Mouse (Mus musculus): ENCODE measurements around the gene Cish.

The Cish gene

GRCm38 (mm10) chr9:107296016-107296040 lies at the start of gene Cish:
Gene Cish (plus strand): TSS chr9:107296026.
- DNase-seq: no peak

DNA sequence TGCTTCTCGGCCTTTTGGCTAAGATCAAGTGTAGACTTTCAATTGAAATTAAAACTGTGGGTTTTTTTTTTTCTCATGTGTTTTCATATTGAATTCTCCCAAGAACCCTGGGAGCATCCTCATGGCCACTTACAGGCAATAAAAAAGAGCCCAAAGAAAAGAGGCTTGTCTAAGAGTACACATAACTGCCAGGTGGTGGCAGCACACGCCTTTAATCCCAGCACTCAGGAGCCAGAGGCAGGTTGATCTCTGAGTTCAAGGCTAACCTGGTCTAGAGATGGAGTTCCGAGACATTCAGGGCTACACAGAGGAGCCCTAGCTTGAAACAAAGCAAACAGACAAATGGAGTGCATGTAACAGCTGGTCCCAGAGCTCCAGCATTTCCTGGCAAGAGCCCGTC lies 49.7 kb upstream of the Cish start:
- peak; percentile 53 for DNase-seq

DNA sequence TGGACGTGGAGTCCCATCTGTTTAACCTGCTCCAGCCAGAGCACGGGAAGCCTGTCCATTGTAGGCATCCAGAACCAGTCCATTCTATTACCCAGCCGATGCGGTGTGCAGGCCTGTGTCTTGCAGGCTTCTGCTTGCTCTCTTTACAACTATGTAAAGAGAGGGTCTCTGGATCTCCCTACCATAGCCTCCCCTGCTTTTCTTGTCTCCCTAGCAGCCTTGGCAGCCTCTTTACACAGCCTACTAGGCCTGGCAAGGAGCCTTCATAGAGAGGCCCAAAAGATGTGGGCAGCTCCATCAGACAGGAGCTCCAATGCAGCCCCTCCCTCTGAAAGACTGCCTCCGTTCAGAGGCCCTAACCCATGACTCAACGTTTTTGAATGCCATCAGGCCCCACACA lies 46.7 kb upstream of the Cish start:
- DNase-seq: no peak

DNA sequence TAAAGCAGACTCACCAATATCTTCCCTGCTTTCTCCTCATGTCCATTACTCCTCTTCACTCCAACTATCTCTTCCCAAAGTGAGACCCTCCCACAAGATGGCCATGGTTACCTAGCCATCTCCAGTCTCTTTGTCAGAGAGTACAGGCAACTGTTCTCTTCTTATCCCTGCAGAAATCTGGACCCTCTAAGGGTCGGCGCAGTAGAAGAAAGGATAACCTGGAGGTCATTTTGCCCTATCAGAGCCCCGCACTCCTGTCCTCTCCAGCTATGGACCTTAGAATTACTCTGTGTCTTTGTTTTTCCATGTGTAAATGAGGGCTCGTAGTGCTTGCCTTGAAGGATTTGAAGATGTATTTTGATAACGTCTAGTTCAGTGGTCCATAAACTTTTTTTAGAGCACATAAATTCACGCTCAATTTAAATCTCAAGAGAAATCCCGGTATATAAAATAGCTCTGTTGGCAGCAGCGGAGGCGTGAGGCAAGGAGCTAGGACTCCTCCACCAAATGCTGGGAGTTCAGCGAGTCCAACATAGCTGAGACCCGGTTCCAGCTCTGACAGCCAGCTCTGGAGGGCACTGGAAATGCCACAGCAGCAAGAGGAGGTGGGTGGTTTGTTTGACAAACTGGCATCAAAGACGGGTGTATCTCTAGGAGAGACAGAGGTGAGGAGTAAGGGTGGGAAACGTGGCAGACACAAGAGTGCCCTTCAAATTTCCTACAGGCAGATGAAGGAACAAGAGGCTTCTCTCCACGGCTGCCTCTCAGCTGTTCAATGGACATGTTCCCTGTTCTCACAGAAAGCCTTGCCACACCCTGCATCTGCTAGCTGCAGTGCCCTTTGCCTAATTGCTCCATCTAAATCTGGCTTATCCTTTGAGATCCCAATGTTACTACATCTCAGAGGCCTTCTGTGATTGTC lies 45.1 kb upstream of the Cish start:
- no peak for DNase-seq

- no peak for DNase-seq
Measured at GRCm38 (mm10) chr9:107252164-107252563, 43.7 kb upstream of the Cish start.

DNA sequence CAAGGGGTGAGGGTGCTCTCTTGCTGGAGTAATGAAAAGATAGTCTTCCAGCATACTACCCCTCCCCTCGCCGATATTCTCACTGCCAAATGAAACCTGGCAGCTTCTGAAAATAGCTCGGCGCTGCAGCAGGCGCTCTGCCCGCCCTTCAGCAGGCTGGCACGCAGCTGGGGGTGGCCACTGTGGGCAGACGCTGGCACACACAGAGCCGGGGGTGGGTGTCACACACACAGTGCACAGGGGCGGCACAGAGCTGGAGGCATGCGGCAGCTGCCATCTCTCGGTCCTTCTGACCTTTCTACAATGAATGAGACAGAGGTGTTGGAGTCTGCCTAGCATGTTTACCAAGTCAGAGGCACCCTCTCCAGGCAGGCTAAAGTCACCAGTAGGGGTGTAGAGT lies 41.4 kb upstream of the Cish start:
- DNase-seq: no peak

- DNase-seq: no peak
Measured at GRCm38 (mm10) chr9:107254925-107255324, 40.9 kb upstream of the Cish start.

- DNase-seq: no peak
Measured at GRCm38 (mm10) chr9:107255596-107255995, 40.2 kb upstream of the Cish start.

- no peak for DNase-seq
Measured at GRCm38 (mm10) chr9:107259571-107259970, 36.3 kb upstream of the Cish start.

- no peak for DNase-seq
Measured at GRCm38 (mm10) chr9:107260429-107260828, 35.4 kb upstream of the Cish start.

- DNase-seq: no peak
Measured at GRCm38 (mm10) chr9:107260836-107261235, 35.0 kb upstream of the Cish start.

DNA sequence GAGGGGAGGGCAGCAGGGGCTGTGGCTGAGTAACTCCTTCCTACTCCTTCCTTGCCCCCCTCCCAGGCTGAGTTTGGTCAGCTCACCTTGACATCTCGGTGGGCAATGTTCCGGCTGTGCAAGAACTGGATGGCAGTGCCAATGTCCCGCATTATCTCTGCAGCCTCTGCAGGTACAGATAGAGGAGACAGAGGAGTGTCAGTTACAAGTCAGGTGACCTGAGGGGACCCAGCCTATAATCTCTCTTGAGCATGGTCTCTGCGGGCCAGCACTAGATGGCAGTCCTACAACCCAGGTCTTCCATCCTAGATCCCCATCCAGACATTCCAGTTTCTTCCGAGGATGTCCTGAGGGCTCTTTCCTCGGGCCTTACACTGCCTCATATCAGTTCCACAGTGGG lies 34.0 kb upstream of the Cish start:
- DNase-seq: no peak

- no peak for DNase-seq
Measured at GRCm38 (mm10) chr9:107262375-107262774, 33.5 kb upstream of the Cish start.

- DNase-seq: no peak
Measured at GRCm38 (mm10) chr9:107263912-107264311, 31.9 kb upstream of the Cish start.

GRCm38 (mm10) chr9:107264731-107265130 lies 31.1 kb upstream of the Cish start:
- DNase-seq: no peak

GRCm38 (mm10) chr9:107267028-107267427 lies 28.8 kb upstream of the Cish start:
- DNase-seq: no peak

- no peak for DNase-seq
Measured at GRCm38 (mm10) chr9:107267721-107268402, 28.0 kb upstream of the Cish start.

- no peak for DNase-seq
Measured at GRCm38 (mm10) chr9:107269772-107270171, 26.1 kb upstream of the Cish start.

DNA sequence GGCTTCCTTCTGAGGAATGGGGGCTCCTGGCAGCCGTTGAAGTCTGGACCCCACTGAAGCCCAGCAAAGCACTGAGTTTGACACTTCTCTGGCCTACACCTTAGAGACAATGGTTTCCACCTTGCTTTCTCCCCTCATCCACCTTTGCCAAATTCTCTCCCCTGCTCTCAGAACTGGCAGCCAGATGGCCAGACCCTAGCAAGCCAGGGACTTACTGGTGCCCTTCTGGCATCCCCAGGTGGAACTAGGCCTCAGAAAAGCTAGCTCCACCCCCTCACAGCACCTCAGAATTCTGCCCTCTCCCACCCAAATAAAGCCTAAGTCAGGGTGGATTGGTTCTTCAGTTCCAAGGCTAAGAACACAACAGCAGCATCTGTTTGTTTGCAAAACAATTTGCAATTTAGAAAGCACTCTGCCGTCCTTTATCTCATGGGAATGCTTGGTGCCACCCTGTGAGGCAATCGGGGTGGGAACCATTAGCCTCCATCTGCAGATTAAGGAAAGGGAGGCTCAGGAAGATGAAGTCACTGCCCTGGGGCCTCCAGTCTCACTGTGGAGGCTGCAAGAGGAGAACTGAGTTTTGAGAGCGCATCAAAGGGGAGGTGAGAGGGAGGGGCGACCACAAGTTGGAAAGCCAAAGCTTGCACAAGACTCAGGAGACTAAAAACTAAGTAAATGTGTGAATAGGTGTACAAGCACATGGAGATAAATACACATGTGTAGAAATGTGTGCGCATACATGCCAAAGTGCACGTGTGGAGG lies 24.5 kb upstream of the Cish start:
- DNase-seq: no peak

GRCm38 (mm10) chr9:107272284-107272683 lies 23.5 kb upstream of the Cish start:
- no peak for DNase-seq

DNA sequence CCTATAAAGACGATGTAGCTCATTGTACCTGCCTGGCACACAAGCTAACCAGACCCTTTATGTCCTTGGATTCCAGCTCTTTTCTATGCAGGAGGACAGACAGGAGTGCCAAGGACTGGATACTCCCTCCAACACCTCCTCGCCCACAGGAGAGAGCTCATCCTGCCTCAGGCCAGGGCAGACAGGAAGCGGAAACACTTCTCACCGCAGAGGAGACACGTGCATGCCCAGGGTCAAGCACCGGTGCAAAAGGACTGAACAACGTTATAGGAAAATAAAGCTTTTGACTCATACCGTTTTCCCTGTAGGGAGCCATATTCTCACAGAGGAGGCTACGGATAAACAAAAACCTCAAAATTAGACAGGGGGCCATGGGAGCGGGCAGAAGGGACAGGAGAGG lies 22.6 kb upstream of the Cish start:
- no peak for DNase-seq

GRCm38 (mm10) chr9:107274751-107275150 lies 21.1 kb upstream of the Cish start:
- DNase-seq: no peak

GRCm38 (mm10) chr9:107275710-107276109 lies 20.1 kb upstream of the Cish start:
- no peak for DNase-seq

DNA sequence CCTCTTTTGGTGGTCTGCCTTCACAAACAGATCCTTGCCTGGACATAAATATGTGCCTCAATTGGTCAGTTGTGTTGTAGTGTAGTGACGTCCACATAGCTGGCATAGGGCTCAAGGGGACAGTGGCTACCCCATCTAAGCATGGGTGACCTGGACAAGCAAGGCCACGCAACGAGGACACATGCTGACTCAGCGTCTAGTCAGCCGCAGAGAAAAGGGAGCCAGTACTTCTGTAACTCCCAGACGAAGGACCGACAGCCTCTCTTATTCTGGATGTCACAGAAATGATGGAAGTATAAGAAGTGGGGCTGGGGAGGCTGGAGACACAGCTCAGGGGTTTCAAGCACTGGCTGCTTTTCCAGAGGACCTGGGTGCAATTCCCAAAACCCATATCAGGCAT lies 18.2 kb upstream of the Cish start:
- DNase-seq: no peak
